Mouse (Mus musculus): ENCODE results near the gene Cntnap1. TPM values are rescaled to one million over a fixed set of nuclear protein-coding genes. Genes with fewer than 3 reads are reported as not detected.

Cntnap1 gene
- total RNA-seq, 2 experiments from 2014 or later = 0.82 to 1.2 TPM

DNA sequence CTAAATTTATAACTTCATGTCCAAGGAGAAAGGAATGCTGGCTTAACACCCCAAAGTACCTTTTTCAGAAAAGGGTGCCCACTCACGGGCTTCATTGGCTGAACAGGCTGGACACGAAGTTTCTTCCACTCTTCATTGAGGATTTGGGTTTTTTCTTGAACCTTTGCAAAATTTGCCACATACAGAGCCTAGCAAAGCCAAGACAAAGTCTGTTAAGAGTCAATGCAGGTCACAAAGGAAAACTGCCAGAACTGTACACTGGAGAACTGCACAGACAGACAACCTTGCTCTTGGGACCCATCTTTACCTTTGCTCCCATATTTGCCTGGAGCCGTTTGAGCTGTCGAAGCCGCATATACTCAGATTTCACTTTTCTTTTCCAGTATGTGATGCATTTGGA, 46.6 kb downstream of the Cntnap1 start:
- DNase-seq (ENCODE audit: low spot score) = no peak

DNA sequence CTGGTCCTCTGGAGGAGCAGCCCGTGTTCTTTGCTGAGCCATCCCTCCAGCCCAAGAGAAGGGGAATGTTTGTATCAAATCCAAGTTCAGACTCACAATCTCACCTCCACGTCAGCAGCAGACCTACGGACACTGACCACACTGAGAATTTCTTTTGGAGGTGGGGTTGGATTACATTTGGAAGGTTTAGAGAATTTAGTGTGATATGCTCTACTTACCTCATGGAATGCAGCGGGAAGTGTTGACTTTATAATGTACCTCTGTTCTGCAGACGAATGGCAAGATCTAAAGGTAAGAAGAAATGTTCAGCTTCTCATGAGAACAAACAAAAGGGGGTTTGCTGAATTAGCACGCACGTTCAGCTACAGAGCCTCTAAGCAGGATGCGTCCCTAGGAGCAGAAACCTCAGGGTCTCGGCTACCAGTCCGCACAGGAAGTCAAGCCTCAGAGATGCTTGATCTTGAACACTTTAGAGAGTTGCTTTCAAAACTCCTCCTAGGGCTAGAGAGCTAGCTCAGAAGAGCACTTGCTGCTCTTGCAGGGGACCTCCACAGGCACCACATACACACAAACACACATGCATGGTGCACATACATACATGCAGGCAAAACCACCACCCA, 48.2 kb downstream of the Cntnap1 start:
- DNase-seq (ENCODE audit: low spot score) = no peak

DNA sequence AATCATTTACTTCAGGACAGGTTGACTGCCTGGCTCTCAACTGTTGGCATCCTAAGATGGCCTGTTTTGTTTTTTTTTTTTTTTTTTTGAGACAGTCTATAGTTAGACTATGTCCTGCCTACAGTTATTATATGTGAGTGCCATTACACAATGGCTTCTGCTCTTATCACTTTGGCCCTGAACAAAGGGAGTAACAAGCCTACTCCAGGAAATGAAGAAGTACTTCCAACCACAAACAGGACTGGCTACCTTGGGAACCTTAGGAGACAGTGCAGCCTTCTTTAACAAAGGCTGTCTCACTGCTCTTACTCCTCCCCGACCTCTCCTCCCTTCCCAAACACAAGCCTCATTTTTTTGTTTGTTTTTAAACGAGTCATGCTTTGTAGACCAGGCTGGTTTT, 50.5 kb downstream of the Cntnap1 start:
- DNase-seq (ENCODE audit: low spot score) = no peak

GRCm38 (mm10) chr11:101221306-101221986, 51.1 kb downstream of the Cntnap1 start:
- no peak for DNase-seq (ENCODE audit: low spot score)

- no peak for DNase-seq (ENCODE audit: low spot score)
These were observed 54.0 kb downstream of the Cntnap1 start for GRCm38 (mm10) chr11:101224337-101224736.

DNA sequence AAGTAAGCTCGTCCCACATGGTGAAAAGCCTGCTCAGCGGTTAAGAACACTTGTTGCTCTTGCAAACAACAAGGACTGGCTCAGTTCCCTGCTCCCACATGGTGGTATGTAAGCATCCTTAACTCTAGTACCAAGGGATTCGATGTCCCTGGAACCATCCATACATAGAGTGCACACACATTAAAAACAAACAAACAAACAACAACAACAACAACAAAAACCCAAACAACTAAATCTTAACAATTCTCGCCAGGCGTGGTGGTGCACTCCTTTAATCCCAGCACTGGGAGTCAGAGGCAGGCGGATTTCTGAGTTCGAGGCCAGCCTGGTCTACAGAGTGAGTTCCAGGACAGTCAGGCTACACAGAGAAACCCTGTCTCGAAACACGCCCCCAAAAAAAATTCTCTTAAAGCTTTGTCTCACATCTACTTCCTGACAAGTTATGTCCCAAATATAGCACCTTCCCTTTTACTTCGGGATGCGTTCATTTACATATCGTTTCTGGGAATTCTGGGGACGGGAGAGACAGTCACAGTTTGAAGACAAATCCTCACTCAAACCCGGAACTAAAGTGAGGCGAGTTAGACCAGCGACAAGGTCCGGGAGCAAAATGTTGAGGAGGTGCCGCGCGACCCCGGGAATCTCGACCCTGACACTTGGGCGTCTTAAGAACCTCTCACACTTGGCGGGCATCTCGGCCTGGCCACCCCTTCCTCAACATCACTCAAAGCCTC, 55.2 kb downstream of the Cntnap1 start:
- DNase-seq (ENCODE audit: low spot score) = no peak

GRCm38 (mm10) chr11:101226065-101226701, 55.9 kb downstream of the Cntnap1 start, which contains the start of gene Ezh1:
Gene Ezh1 (minus strand): TSS chr11:101226463.
- DNase-seq (ENCODE audit: low spot score) = peak; percentile 90

- DNase-seq (ENCODE audit: low spot score) = peak; percentile 64
These were observed 59.1 kb downstream of the Cntnap1 start for GRCm38 (mm10) chr11:101229361-101229900.

DNA sequence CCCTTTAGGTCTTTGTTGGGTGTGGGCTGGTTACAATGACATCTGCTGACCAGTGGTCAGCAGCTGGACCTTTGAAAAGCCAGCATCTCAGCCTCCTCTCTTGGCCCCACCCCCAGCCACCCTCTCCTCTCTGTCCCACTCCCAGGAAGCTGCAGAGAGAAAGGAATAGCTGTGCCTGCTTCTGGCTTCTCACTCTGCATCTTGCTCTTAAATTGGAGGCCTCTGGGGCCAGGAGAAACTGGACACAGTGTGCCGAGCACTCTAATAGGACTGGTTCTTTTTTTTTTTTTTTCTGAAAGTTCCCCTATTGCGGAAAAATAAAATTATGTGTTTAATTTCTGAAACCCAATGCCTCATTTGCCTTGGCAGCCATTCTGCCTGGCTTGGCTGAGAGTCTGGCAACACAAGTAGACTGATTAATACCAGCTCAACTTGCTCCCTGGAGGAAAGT, 59.8 kb downstream of the Cntnap1 start:
- DNase-seq (ENCODE audit: low spot score) = peak; percentile 75

- DNase-seq (ENCODE audit: low spot score) = no peak
These were observed 60.2 kb downstream of the Cntnap1 start for GRCm38 (mm10) chr11:101230526-101230925.

DNA sequence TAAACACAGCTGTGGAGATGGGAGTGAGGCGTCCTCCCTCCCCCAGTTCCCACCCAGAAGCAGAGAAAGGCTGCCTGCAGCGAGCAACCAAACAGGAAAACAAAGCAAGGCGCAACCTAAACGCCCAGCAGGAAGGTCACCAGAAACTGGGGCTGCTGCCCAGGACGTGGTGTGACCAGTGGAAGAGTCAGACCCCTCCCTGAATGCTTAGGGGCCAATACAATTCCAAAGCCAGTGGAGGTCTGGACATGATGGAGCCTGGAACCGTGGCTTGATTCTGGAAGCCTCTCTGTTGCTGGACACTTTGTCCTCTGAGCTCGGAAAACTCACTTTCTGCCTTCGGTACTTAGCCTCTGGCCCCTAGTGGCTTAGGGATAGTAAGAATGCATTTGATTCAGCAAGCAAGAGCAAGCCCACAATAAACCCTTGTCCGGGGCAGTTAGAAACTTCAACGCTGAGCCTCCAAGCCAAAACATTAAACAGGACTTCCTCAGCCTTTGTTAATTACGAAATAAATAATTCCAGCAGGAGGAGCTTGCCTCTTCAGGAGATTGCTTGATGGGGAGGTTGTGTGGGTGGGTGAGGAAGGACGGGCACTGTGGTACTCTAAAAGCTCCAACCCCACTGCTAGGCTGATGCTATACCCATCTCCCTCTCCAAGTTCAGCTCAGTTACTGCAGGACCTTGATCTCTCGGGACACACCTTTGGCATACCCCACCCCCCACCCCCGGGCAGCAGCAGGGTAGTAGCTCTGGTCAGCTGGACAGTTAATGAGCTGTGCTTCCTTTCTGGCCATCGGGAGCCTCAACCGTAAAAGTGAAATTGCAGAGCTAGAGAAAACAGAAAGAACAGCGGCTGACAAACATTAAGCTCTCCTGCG, 60.9 kb downstream of the Cntnap1 start:
- peak; percentile 86 for DNase-seq (ENCODE audit: low spot score)

DNA sequence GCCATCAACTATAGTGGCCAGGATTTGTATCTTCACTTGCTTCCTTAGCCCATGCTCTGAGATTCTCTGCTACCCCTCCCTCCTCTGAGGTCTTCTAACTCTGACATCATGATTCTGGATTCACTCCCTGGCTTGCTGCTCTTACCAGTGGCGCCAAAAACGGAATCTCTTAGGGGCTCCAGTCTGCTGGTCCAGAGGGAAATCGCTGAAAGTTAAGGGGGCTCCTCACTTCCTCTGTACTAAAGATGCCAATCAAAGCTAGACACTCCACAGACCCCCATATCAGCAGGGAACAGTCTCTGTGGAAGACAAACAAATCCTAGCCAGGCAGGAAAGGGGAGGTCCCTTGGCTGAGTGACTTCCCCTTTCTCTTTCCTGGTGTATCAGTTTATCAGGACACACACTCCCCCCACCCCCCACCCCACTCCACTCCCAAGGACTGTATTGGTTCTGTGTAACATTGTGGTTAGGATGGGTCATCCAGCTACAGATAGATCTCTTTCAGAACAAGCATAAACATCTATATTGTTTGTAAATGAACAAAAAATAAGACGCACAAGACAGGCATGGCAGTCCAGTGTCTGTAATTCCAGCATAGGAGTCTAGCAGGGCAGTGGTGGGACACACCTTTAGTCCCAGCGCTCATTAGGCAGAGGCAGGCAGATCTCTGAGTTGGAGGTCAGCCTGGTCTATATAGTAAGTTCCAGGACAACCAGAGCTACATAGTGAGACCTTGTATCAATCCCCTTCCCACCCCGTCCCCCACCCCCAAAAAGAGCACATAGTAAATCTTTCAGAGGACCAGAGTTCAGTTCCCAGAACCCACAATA, 61.9 kb downstream of the Cntnap1 start:
- peak; percentile 65 for DNase-seq (ENCODE audit: low spot score)

DNA sequence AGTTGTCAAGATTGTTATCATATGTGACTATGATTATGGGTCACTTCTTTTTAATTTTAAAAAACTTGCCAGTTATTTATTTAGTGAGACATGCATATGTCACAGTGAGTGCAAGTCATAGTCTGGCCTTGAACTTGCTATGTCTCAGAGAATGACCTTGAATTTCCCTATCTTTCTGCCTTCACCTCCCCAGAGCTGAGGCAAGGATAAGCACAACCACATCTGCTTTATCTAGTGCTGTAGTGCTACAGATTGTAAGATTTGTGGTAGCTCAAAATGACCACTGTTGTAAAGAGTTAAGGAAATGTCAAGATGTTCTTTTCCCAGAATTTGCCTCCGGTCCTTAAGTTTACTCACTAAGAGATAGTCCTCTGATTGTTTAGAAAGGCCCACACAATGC, 62.9 kb downstream of the Cntnap1 start:
- no peak for DNase-seq (ENCODE audit: low spot score)

GRCm38 (mm10) chr11:101234124-101234523, 63.8 kb downstream of the Cntnap1 start:
- no peak for DNase-seq (ENCODE audit: low spot score)

- DNase-seq (ENCODE audit: low spot score) = no peak
These were observed 65.1 kb downstream of the Cntnap1 start for GRCm38 (mm10) chr11:101235429-101235828.

- DNase-seq (ENCODE audit: low spot score) = peak; percentile 46
These were observed 66.5 kb downstream of the Cntnap1 start for GRCm38 (mm10) chr11:101236782-101237181.

GRCm38 (mm10) chr11:101238071-101238647, 67.8 kb downstream of the Cntnap1 start:
- DNase-seq (ENCODE audit: low spot score) = peak; percentile 45

Measured in gastrocnemius, adult 18-20 months (tissue).